Mouse (Mus musculus) hindbrain, postnatal 0 days (tissue): Measurements from ENCODE around the gene Sphk2. TPM values are rescaled to one million over a fixed set of nuclear protein-coding genes. Genes with fewer than 3 reads are reported as not detected.

ENCODE experiments used
- ATAC-seq: fragments of 200-750 bp; cut with Nextera tagmentation; 2 replicates; pipeline ENCODE4 v1.8.0; 2017; ENCODE audit warnings: mild to moderate bottlenecking, moderate TSS enrichment, moderate library complexity
- DNase-seq: peaks from one replicate; pipeline ENCODE4 v3.0.0-alpha.2; 2015; ENCODE audit warnings: low spot score
- H3K27ac ChIP-seq: fragments of 300-500 bp; sonication (generic); 2 replicates; pipeline ENCODE4 v1.5.1; 2014; ENCODE audit warnings: mild to moderate bottlenecking
- H3K27me3 ChIP-seq: fragments of 300-500 bp; sonication (generic); 2 replicates; pipeline ENCODE4 v1.6.1; 2014; ENCODE audit warnings: low read length, mixed read lengths; ENCODE audit not compliant: insufficient read depth
- H3K36me3 ChIP-seq: fragments of 300-500 bp; sonication (generic); 2 replicates; pipeline ENCODE4 v1.6.1; 2014; ENCODE audit warnings: low read length, mixed read lengths; ENCODE audit not compliant: insufficient read depth
- H3K4me1 ChIP-seq: fragments of 300-500 bp; sonication (generic); 2 replicates; pipeline ENCODE4 v1.6.1; 2014; ENCODE audit warnings: antibody characterized with exemption, low read length, mixed read lengths; ENCODE audit not compliant: insufficient read depth
- H3K4me2 ChIP-seq: fragments of 300-500 bp; sonication (generic); 2 replicates; pipeline ENCODE4 v1.6.1; 2014; ENCODE audit warnings: low read depth, mild to moderate bottlenecking, low read length, moderate library complexity, mixed read lengths
- H3K4me3 ChIP-seq: fragments of 300-500 bp; sonication (generic); 2 replicates; pipeline ENCODE4 v1.5.1; 2014; ENCODE audit warnings: low read length
- H3K9ac ChIP-seq: fragments of 300-500 bp; sonication (generic); replicated peaks from 2 replicates; pipeline ENCODE4 v1.6.1; 2014; ENCODE audit warnings: mild to moderate bottlenecking, low read length, moderate library complexity, mixed read lengths
- H3K9me3 ChIP-seq: fragments of 300-500 bp; sonication (generic); 2 replicates; pipeline ENCODE4 v1.6.1; 2016; ENCODE audit warnings: low read length, mixed read lengths
- CTCF ChIP-seq: IDR thresholded peaks from 2 replicates; pipeline ENCODE4 v1.5.1; 2016; ENCODE audit warnings: antibody characterized with exemption, control low read depth, low read depth
- WGBS: fragments of 180-500 bp; shearing (Covaris S2); extraction: QIAGEN DNeasy Blood & Tissue Kit; methylation state at CpG from one replicate; pipeline ENCODE4 v1.1.7; 2014; 5-methylcytosine and 5-hydroxymethylcytosine counted together
- polyA plus RNA-seq: library from polyadenylated mRNA; unstranded; fragments of >200 nt; fragmentation: Nextera tagmentation; extraction: Ambion mirVana; gene quantifications from 2 replicates; pipeline ENCODE4 v1.2.1, GENCODE M21; 2015
- total RNA-seq: library from RNA; depleted of rRNA; stranded (reverse); fragments of >200 nt; gene quantifications from 2 replicates; pipeline ENCODE4 v1.2.3, GENCODE M21; 2014

Sphk2 gene
- total and polyA plus RNA-seq, 2 experiments from 2014 or later, result 18.5 to 31.6 TPM

DNA sequence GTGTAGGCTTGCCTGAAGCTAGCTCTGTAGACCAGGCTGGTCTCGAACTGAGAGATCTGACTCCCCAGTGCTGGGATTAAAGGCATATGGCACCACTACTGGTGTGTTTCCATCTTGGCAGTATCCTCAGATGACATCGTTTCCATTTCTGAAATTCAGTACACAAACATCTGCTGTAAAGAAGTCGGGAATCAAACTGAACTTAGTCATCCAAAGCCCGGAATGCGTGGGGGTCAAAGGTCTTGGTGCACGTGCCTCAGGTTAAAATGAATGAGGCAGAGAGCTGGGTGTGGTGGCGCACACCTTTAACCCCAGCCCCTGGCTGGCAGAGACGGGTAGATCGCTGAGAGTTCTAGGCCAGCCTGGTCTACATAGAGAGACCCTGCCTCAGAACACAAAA lies 32.4 kb upstream of the Sphk2 start:
- H3K27me3 ChIP-seq, result no peaks in the 10 kb centered on the region
- no peak overlapping the region for H3K27ac ChIP-seq
- no peak overlapping the region for H3K4me2 ChIP-seq
- DNase-seq, result no peak
- WGBS, result 75% methylated on average over 9 of the region's 9 CpGs
- H3K9me3 ChIP-seq, result no peaks in the 10 kb centered on the region
- no peak overlapping the region for H3K9ac ChIP-seq
- H3K4me3 ChIP-seq, result no peak overlapping the region
- no peaks in the 10 kb centered on the region for H3K36me3 ChIP-seq
- no peaks in the 10 kb centered on the region for H3K4me1 ChIP-seq
- no peak for TF ChIP-seq CTCF
- ATAC-seq, result no peak

DNA sequence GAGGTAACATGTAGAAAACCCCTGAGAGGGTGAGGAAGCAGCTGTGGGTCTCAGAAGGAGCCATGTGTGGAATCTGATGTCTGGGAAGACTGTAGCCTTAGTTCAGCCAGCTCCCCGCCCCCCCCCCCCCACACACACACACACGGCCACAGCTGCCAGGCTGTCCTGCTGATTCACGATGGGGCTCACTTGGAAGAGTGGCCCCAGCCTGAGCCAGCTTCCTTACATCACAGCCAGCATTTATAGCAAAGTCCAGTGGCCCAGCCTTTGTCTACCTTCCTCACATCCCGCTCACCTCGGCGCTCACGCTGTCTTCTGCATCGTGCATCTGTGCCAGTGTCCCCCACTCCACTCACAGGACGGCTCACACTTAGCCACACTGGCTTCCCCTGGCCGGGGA lies 31.6 kb upstream of the Sphk2 start:
- no peak overlapping the region for H3K27ac ChIP-seq
- DNase-seq (no peak), ATAC-seq (0 out of 2 replicates have a peak, but pooled peaks have one; percentile 44)
- H3K27me3 ChIP-seq, result no peaks in the 10 kb centered on the region
- no peak overlapping the region for H3K9ac ChIP-seq
- no peaks in the 10 kb centered on the region for H3K9me3 ChIP-seq
- H3K4me1 ChIP-seq, result no peaks in the 10 kb centered on the region
- WGBS, result 39% methylated on average over 9 of the region's 10 CpGs
- H3K4me2 ChIP-seq, result no peak overlapping the region
- no peak for TF ChIP-seq CTCF
- H3K36me3 ChIP-seq, result no peaks in the 10 kb centered on the region
- no peak overlapping the region for H3K4me3 ChIP-seq

DNA sequence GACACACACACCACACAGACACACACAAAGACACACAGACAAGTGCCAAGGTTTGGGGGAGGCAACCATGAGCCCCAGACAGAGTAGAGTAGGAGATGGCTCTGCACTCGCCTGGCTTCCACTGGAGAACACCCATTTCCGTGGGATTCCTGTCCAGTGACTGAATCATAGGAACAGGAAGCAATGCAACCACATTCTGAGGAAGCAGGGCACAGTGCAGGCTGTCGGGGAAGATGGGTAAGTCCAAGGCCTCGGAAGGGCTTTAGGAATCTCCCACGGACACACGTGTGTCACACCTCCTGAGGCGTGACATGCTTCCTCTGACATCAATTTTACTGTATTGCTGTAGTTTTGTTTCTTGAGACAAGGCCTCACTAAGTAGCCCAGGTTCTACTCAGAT lies 30.3 kb upstream of the Sphk2 start:
- DNase-seq, result no peak
- TF ChIP-seq CTCF, result no peak
- WGBS, result 83% methylated on average over 7 of the region's 7 CpGs
- no peak overlapping the region for H3K4me2 ChIP-seq
- H3K27ac ChIP-seq, result no peak overlapping the region
- no peaks in the 10 kb centered on the region for H3K4me1 ChIP-seq
- no peak overlapping the region for H3K9ac ChIP-seq
- ATAC-seq, result no peak
- no peaks in the 10 kb centered on the region for H3K27me3 ChIP-seq
- H3K9me3 ChIP-seq, result no peaks in the 10 kb centered on the region
- H3K36me3 ChIP-seq, result no peaks in the 10 kb centered on the region
- H3K4me3 ChIP-seq, result no peak overlapping the region

DNA sequence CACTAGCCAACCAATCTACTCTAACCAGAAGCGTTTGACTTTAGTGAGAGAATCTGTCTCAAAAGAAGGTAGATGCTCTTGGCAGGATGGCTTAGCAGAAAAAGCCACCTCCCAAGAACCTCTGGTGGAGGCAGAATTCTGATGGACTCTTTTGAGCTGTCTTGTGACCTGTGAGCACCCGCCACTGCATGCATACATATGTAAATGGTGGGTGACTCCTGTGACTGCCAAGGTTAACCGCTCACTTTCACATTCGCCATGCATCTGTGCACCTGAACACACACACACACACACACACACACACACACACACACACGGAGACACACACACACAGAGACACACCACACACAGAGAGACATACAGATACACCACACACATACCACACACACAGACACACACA lies 29.6 kb upstream of the Sphk2 start:
- WGBS, result 89% methylated on average over 5 of the region's 5 CpGs
- H3K4me1 ChIP-seq, result no peaks in the 10 kb centered on the region
- no peaks in the 10 kb centered on the region for H3K27me3 ChIP-seq
- no peak overlapping the region for H3K9ac ChIP-seq
- no peak overlapping the region for H3K4me2 ChIP-seq
- DNase-seq (no peak), ATAC-seq (no peak)
- H3K27ac ChIP-seq, result no peak overlapping the region
- no peak for TF ChIP-seq CTCF
- H3K4me3 ChIP-seq, result no peak overlapping the region
- no peaks in the 10 kb centered on the region for H3K9me3 ChIP-seq
- H3K36me3 ChIP-seq, result no peaks in the 10 kb centered on the region

DNA sequence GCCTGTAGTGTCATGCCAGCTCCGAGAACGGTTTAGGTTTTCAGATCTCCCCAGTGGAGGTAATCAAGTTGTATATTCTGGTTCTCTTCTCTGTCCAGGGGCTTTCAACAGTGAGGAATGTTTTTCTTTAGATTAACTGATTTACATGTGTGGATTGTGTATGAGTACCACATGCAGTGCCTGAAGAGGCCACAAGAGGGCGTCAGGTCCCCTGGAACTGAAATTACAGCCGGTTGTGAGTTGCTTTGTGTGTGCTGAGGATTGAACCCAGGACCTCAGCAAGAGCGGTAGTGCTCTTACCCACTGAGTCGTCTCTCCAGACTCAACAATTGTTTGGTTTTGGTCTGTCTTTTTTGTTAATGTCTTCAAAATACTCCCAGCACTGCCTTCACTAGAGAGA lies 28.7 kb upstream of the Sphk2 start:
- DNase-seq, result no peak
- Histone ChIP-seq H3K27ac (no peak overlapping the region), H3K9ac (no peak overlapping the region), H3K4me2 (no peak overlapping the region), H3K27me3 (no peaks in the 10 kb centered on the region), H3K36me3 (no peaks in the 10 kb centered on the region), H3K4me1 (no peaks in the 10 kb centered on the region), H3K9me3 (no peaks in the 10 kb centered on the region), H3K4me3 (no peak overlapping the region)
- 67% methylated on average over 6 of the region's 6 CpGs for WGBS
- no peak for ATAC-seq
- TF ChIP-seq CTCF, result peak; percentile 54

DNA sequence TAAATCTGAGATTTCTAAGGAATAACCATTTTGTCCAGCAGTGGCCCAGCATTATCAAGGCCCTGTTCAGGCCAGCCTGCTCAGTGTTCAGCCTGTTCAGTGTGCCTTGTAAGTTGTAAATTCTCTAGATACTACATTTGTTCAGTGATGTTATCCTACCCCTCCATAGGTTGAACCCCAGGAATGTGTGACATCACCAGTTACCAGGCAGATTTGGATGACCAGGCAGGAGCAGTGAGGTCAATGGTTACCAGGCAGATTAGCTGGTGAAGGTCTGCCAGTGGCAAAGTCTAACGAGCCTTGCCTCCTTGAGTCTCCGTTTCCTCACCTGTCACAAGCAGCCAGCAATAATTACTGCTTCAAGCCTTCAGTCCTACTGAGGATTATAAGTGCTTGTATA lies 26.6 kb upstream of the Sphk2 start:
- H3K27ac ChIP-seq, result no peak overlapping the region
- ATAC-seq (peak; percentile 46; the same call in 1 of the 2 replicates), DNase-seq (peak; percentile 89)
- no peak overlapping the region for H3K9ac ChIP-seq
- no peak overlapping the region for H3K4me3 ChIP-seq
- H3K4me2 ChIP-seq, result no peak overlapping the region
- no peaks in the 10 kb centered on the region for H3K36me3 ChIP-seq
- H3K4me1 ChIP-seq, result no peaks in the 10 kb centered on the region
- 44% methylated on average over 2 of the region's 2 CpGs for WGBS
- H3K27me3 ChIP-seq, result no peaks in the 10 kb centered on the region
- no peaks in the 10 kb centered on the region for H3K9me3 ChIP-seq
- no peak for TF ChIP-seq CTCF

DNA sequence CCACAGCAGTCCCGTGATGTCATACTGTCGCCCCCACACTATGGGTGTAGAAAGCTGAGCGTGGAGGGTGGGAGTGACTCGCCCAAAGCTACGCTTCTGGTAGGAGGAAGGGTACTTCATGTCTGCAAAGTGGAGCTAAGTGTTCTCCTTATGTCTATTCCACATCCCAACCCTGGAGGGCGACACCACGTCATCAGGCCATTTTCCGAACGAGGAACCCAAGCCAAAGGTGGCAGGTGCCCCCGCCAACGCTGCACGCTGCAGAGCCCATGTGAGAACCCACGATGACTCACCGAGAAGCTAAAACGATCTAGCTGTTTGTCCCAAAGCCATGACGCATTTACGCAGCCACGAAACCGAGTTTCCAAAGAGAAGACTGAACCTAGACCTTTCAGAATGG lies 24.5 kb upstream of the Sphk2 start:
- no peaks in the 10 kb centered on the region for H3K9me3 ChIP-seq
- H3K27ac ChIP-seq, result no peak overlapping the region
- no peaks in the 10 kb centered on the region for H3K36me3 ChIP-seq
- H3K4me3 ChIP-seq, result no peak overlapping the region
- DNase-seq (peak; percentile 37), ATAC-seq (peak; percentile 30; the same call in 1 of the 2 replicates)
- 42% methylated on average over 19 of the region's 19 CpGs for WGBS
- 0 out of 2 replicates have a peak overlapping the region, but pooled peaks have one; percentile 3 for H3K9ac ChIP-seq
- peak overlapping the region; percentile 23; the same call in 1 of the 2 replicates for H3K4me2 ChIP-seq
- H3K4me1 ChIP-seq, result no peaks in the 10 kb centered on the region
- H3K27me3 ChIP-seq, result no peaks in the 10 kb centered on the region
- peak; percentile 55 for TF ChIP-seq CTCF
